Mouse (Mus musculus) C2C12 (cell line): ENCODE results near the gene C2cd5.

Experiments used
- CTCF ChIP-seq: IDR thresholded peaks from one replicate; pipeline ENCODE4 v1.5.1; 2011; ENCODE audit not compliant: control insufficient read depth, insufficient read depth, insufficient read length
- FOSL1 ChIP-seq: IDR thresholded peaks from one replicate; pipeline ENCODE4 v1.8.0; 2011; ENCODE audit warnings: mild to moderate bottlenecking, low read length; ENCODE audit not compliant: poor library complexity, insufficient read depth, severe bottlenecking
- MAX ChIP-seq: IDR thresholded peaks from one replicate; pipeline ENCODE4 v1.6.1; 2011; ENCODE audit warnings: mild to moderate bottlenecking, control low read depth
- MYOD1 ChIP-seq: IDR thresholded peaks from one replicate; pipeline ENCODE4 v1.6.1; 2011; ENCODE audit warnings: low read depth; ENCODE audit not compliant: control insufficient read depth, insufficient read length

DNA sequence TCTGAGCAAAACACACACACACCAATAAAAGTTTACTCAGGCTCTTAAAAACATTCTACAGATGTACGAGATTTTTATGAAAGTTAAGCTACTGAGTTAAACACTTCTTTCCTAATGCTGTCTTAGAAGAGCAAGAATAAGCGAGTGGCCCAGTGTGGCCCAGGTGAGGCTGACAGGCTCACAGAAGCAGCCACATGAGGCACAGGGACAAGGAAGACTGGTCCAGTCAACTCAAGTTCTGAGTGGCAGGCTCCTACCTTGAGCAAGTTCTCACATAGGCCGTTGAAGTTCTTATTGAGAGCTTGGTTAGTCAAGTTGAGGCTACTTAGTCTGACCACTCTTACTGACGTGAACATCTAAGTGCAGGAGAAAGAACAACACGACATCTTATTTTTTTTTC, 69.4 kb downstream of the C2cd5 start:
- TF ChIP-seq CTCF (no peak), FOSL1 (no peak), MAX (no peak), MYOD1 (no peak)
